Mouse (Mus musculus) embryonic fibroblast, embryonic 13.5 days (primary cell): ENCODE measurements at regions not wholly inside any gene's neighbourhood (a gene's known extent, or its start where the extent isn't known, plus 50 kb on each side); places are given as distances from the start of the nearest gene placed in this dataset.

ENCODE experiments used
- CTCF ChIP-seq: IDR thresholded peaks from 2 replicates; pipeline ENCODE4 v1.5.1; 2011; ENCODE audit warnings: mild to moderate bottlenecking, control low read depth, low read length, moderate library complexity, borderline replicate concordance; ENCODE audit not compliant: insufficient read depth
- POLR2A ChIP-seq: IDR thresholded peaks from 2 replicates; pipeline ENCODE4 v1.6.1; 2011; ENCODE audit warnings: low read depth, mild to moderate bottlenecking, control low read depth, low read length, moderate library complexity

DNA sequence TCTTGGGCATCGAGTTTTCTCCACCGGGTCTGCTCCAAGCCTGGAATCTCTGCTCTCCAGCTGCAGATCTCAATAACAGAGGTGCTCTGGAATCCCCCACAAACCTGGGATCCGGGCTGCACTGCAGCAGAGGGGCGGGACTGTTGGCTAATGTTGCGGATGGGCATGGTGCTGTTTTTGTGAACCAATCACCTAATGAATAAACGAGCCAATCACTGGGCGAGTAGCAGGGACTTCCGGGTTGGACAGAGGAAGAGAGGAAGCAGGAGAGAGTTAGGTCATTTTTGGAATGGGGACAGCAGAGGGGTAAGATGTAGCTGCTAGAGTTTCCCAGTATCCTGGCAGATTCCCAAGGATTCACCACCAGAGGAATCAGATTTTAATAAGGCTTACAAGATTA, 76.7 kb upstream of the Gpr12 start:
- TF ChIP-seq POLR2A (no peak), CTCF (no peak)
